Mouse (Mus musculus) urinary bladder, postnatal 4 days (tissue): ENCODE data around the gene Mmp15.

Experiments
- DNase-seq, 2 experiments: peaks; one replicate each; pipeline ENCODE4 v3.0.0; 2021 to 2022; ENCODE audit warnings: low spot score in 2 of 2

Mmp15 gene

DNA sequence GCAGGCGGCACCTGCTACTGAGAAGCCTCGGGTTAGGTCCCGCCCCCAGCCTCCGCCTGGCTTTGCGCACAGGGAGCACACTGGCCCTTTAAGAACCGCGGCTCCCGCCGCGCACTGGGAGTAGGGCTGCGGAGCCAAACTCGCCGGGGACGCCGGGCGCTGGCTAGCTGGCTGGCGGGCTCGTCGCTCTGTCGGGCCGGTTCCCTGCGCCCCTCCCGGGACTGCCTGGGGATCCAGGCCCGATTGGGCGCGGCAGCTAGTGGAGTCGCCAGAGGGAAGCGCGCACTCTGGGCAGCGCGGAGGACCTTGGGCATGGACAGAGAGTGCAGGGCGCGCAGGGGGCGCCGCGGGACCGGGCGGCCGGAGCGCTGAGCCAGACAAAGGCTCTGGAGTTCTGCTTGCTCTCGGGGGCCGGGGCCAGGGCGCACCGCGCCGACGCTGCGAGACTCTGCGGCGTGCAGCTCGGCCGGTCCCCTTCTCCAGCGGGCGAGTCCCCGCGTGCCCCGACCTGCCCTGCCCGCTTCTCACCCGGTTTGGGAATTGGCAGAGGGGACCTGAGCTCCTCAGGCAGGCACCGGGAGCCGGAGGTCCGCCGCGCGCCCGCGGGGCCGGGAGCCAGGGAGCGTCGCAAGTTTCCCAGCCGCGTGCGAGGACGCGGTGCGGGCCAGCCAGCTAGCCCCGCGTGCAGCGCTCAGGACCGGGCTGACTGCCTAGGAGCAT lies at the start of gene Mmp15:
Mmp15 (plus strand) TSS at position 118 of the 720 bp plus-strand sequence.
- peak; percentile 67 to 76 for DNase-seq

DNA sequence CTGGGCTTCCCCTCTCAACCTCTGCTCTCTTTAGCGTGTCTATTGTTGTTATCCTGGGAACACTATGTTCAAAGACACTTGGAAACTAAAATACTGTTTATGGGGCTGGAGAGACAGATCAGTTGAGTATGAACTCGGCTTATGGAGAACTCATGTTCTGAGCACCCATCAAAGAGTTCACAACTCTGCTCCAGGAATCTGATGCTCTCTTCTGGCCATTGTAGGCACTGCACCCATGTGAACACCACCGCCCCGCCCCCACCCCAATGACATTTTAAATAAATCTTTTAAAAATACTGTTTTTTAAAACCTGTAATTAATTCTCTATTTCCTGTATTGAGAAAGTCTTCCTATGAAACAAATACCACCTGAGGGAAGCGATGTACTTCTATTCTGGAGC lies 49.7 kb upstream of the Mmp15 start:
- no peak for DNase-seq

DNA sequence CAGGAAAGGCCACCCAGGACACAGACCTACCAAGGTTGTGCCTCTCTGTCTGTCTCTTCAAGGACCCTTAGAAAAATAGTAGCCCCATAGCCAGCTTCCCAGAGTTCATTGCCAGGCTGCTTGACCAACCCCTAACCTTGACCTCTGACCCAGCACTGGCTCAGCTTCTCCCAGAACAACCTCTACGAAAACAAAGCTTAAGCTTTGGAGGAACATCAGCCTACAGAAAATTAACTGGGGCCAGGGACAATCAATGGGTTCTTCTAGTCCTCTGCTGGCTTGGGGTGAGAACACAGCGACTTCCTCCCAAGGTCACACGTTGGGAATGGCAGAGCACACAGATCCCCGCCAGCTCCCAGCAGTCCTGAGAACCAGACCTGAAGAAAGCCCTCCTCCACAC lies 46.5 kb upstream of the Mmp15 start:
- DNase-seq: no peak

DNA sequence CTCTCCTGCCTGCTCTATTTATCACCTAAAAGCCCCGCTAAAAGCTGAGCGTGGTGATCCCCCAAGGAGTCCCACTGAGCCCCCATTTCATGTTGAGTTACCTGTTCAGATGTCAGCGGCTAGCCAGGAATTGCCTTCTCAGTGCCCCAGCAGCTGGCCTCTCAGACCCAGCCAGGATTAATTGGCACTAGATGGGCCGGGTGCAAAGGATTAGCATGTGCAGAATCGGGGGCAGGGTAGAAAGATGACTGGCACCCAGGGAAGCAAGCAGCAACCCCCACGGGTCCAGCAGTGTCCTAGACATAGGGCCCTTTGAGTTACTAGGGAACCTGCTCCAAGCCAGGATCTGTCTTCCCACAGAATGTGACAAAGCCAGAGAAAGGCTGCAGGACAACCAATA lies 45.6 kb upstream of the Mmp15 start, which contains the start of gene Cngb1:
Cngb1 (minus strand) TSS at position 155 of the 400 bp plus-strand sequence.
- no peak for DNase-seq

- DNase-seq: no peak
These were observed 41.6 kb upstream of the Mmp15 start, which contains the start of gene Tepp for GRCm38 (mm10) chr8:95310342-95310970. Tepp (plus strand) TSS chr8:95310566.

GRCm38 (mm10) chr8:95312836-95313235 lies 39.2 kb upstream of the Mmp15 start:
- no peak for DNase-seq

DNA sequence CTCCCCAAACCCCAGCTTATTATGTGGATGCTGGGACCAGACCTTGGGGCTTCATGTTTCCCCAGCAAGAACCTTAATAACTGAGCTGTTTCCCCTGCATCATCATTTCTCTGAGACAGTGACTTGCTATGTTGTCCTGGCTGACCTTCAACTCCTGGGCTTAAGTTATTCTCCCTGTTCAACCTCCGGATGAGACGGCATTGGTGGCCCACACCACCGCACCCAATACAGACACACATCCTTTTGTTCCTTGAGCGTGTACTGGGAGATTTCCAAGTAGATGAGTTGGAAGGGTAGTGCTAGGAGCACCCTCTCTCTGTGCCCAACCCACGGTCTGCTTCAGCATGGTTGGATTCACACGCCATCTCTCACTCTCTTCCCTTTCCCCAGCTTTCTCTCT lies 38.2 kb upstream of the Mmp15 start:
- no peak for DNase-seq

DNA sequence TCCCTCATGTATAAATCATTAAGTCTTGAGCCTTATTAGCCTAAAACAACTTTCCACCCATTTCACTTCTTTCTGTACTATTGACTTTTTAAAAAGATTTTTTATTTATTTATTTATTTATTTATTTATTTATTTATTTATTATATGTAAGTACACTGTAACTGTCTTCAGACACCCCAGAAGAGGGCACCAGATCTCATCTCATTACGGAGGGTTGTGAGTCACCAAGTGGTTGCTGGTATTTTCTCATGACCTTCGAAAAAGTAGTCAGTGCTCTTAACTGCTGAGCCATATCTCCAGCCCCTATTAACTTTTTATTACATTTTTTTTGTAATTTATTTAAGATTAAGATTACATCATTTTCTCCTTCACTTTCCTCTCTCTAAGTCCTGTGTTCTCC lies 37.4 kb upstream of the Mmp15 start:
- DNase-seq: no peak

DNA sequence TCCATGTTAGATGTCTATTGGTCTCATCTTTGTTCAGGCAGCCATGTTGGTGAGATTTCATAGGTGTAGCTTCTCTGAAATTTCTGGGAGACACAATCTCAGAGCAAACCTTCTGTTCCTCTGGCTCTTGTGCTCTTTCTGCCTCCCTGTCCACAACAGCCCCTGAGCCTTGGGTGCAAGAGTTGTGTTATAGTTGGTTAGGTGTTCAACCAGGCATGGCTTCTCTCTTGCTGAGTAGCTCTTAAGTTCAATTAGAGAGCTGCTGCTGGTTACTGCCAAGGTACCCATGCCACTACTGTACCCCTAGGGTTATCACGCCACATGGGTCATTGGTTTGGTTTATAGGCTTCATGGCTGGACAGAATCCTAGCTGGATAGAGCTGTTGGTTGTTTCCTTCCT lies 36.7 kb upstream of the Mmp15 start:
- no peak for DNase-seq

DNA sequence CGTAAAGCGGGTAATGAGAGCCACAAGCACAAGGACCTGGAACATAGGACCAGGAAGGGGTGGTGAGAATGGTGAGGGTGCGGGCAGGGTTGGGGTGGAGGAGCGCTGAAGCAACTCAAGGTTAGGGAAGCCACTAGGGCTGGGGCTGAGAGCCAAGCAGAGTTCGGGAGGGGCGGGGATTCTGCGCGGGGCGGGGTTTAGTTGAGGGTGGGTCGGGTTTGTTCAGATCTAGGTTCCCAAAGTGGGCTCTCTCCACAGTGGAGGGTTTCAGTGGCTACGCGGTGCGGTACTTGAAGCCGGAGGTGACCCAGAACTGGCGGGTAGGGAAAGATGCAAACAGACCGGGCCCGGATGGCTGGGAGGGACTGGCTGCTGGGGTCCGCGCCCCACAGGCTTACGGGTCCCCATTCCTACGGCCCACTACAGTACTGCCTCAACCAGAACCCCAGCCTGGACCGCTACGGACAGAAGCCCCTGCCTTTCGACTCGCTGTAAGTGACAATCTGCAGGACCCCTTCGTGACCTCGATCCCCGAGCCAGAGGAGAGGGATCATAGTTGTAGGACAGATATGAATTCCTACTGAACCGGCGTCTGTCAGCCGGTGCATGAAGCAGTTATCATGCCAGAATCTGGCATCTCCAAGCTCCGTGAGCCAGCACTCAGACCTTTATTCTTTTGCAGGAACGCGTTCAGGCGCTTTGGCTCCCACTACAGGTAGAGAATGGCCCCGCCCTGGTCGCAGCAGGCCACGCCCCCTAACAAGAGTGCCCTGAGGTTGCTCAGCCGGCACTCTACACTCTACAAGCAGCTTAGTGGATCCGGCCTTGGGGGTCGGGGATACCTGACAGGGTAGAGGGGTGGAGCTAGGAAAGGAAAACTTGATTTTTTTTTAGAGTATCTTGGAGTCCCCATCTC lies 31.6 kb upstream of the Mmp15 start:
- peak; percentile 38 to 74 for DNase-seq

- DNase-seq: no peak
These were observed 28.9 kb upstream of the Mmp15 start for GRCm38 (mm10) chr8:95323201-95323600.

DNA sequence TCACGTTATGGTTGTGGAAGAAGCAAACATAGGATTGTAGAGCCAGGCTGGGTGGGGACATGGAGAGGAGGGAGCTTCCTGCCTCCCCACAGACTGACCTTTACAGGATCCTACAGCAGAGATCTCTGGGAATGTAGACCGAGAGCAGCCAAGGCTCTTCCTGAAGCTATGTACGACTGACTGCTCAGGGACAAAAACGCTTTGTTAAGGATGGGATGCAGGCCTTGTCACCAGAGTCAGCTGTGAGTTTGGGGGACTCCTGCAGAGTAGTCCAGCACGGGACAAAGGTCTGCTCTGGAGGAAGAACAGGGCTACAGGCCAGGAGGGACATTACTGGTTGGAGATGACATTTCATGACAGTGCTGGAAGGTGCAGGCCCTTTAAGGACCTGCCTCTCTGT lies 27.4 kb upstream of the Mmp15 start:
- no peak for DNase-seq

DNA sequence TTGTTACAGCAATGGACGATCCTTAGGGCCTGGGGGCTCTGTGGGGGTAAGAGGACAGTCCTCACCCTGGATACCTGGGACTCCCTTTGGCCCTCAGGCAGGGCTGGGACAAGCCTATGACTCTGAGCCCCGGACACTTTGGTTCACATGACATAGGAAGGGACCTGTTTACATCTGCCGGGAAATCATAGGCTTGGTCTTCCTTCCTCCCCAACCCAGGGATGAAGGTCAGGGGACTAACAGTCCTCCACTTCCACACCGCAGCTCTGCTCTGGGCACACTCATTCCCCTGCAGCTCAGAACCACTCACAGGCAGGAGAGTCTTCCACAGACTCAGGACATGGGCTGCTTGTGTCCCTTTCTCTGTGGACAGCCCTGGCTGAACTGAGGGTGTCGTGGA lies 25.2 kb upstream of the Mmp15 start:
- no peak for DNase-seq

GRCm38 (mm10) chr8:95327866-95328465 lies 24.1 kb upstream of the Mmp15 start:
- no peak for DNase-seq

GRCm38 (mm10) chr8:95330367-95330766 lies 21.7 kb upstream of the Mmp15 start:
- no peak for DNase-seq

DNA sequence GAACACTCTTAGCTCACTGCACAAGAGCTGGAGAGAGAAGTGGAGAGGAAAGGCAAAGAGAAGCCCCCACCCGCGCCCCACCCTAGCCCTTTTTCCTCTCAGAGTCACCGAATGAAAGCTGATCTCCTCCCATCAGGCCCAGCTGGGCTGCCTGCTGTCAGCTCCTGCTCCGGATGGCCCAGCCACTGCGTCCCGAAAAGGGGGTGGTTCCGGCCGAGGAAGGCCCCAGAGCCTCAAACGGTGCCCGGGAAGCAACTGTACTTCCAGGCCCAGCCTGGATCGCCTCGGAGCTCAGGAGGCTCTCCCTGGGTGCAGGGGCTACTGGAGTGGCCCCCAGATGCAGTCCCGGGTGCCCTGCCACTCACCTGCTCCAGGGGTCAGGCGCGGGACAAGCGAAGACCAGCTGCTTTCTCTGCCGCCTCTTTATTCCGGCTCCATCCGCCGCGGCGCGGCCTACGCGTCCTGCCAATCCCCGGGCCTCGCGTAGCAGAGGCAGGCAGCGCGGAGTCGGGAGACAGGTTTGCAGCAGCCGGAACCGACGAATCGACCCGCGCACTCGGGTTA lies 20.8 kb upstream of the Mmp15 start:
- DNase-seq: no peak

DNA sequence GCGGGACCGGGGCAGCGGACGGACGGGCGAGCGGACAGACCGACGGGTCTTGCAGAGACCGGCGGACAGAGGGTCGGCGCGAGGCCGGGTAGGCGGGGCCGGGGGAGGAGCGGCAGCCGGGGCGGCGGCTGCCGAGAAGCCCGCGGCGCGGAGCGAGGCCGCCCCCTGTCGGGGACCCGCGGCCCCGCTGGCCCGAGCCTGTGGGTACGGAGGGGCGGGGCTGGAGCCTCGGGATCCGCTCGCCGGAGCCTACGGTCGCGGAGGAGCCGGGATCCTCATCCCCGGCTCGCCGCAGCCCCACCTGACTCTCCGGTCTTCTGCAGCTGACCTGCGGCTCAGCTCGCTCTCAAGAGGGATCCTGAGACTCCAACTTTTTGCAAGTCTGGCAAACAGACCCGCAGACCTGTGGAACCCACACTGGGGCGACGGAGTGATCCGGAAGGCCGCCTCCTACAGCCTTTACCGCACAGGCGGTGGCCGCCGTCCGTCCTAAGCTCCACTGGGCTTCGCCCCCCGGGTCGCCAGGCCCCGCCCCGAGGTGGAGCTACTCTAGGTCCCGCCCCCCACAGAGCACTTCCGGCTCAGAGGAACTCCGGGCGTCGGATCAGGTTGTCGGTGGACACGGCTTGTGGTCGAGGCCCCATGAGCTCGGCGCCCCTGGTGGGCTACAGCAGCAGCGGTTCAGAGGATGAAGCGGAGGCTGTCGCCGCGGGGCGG lies 20.2 kb upstream of the Mmp15 start, which contains the start of the genes Zfp319 and Usb1:
Zfp319 (minus strand) TSS at position 231 of the 717 bp plus-strand sequence.
Usb1 (plus strand) TSS at position 565 of the 717 bp plus-strand sequence.
- DNase-seq: peak; percentile 96

DNA sequence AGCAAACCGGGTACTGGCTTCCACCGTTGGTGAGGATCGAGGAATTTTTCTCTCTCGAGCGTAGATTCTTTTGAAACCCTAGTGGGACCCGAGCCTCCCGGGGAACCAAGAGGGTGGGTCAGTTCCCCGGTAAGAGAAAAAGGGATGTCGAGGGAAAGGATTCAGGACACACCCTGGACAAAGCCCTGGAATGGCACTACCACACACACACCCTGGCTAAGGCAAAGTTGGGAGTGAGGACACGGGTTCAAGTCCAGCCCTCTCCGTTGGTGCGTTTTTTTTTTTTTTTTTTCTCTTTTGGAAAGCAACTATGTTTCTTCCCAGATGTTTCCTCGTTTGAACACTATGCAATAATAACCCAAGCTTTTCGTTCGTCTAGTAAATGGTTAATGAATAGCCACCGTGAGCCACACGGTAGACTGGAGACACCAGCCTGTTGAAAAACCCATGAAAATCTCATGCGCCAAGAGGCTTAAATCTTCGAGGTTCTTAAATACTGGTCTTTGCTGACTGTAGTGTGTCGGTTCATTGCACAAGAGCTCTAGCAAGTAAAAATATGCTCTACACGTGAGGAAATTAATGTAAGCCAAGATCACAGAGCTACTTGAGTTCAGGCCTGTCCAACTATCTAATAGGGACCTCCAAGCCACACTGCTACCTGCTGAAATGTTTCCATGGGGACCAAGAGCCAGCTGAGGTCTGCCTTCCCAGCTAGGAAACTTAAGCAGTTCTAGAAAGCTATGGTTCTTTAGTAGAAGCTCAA lies 19.4 kb upstream of the Mmp15 start:
- DNase-seq: no peak

GRCm38 (mm10) chr8:95335706-95336105 lies 16.4 kb upstream of the Mmp15 start:
- no peak for DNase-seq

DNA sequence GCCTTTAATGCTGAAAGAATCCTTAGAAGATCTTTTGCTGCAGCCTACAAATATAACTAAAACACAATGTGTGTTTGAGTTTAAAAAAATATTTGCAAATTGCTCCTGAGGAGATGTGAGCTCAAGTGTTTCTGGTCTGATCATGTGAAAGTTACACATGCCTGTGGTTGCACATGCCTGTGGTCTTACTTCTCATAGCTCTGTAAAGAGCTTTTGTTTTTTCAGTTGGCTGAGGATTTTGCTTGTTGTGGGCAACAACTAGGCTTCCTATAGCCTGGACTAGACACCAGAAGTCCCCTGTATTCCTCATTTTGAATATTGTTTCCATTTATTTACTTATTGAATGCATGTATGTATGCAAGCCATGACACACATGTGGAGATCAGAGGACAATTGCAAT lies 15.7 kb upstream of the Mmp15 start:
- DNase-seq: no peak
